ENCODE assay signal across 9 mouse cellular contexts in the genomic region with DNA sequence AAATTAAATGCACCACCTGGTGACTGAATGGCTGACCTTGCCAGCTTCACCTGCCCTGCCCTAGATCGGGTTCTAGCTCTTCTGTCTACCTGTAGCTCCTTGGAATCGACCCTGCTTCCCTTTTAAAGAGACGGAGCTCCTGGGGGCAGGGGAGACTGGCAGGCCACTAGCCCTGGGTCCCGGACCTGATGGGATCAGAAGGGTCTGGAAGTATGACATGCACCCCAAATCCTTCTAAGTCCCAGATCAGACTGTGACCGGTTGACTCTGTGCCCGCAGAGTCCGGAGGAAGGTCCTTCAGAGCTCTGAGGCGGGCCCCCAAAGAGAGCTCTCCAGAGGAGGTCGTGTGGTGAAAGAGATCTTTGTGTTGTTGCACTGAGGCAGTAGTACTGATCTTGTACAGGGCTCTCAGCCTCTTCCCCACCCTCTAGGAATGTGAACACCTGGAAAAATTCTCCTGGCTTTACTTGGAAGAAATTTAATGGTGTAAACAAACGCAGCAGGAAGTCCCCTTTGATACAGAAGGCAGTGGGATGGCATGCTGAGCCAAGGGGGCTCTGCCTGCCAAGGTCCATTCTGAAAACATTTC.
DNase-seq lines count a peak whose midpoint lies in the region; ATAC-seq and TF ChIP-seq lines count a peak whose summit lies in the region.
"Had no signal": no experiment of that assay in that cellular context is flagged by ENCODE, and none has a peak within 500 bp of the region (broad histone marks: within the 10 kb centered on the region; RNA-seq: fewer than 3 reads in every experiment).

No protein-coding gene starts in this region.

- intact Hi-C loops in left cerebral cortex, postnatal 36 days (cut with DNase I): no loop called here

- H3K27ac ChIP-seq in heart, embryonic 10.5 days: peak overlapping the region; percentile 82
- no peak overlapping the region for H3K27ac ChIP-seq in embryonic facial prominence, embryonic 12.5 days
- no peak overlapping the region for H3K27ac ChIP-seq in intestine, embryonic 14.5 days (ENCODE audit: low read depth)
- no peak overlapping the region for H3K27ac ChIP-seq in midbrain, postnatal 0 days (ENCODE audit: low read depth, low read length)

- TF ChIP-seq CTCF in midbrain, postnatal 0 days (IDR thresholded peaks at IDR 0.05): no peak

- H3K4me1 ChIP-seq in heart, embryonic 10.5 days: peaks cover 23% of the 10 kb centered on the region
- peaks cover 22% of the 10 kb centered on the region for H3K4me1 ChIP-seq in embryonic facial prominence, embryonic 12.5 days
- peaks cover 23% of the 10 kb centered on the region for H3K4me1 ChIP-seq in intestine, embryonic 14.5 days (replicated peaks; ENCODE audit: control insufficient read depth, insufficient read depth, low read length)
- peaks cover 5% of the 10 kb centered on the region for H3K4me1 ChIP-seq in midbrain, postnatal 0 days (ENCODE audit: insufficient read depth, low read length)

- H3K4me2 ChIP-seq in embryonic facial prominence, embryonic 12.5 days (replicated peaks): peak overlapping the region; percentile 50
- H3K4me2 ChIP-seq in intestine, embryonic 14.5 days (ENCODE audit: low read length): peak overlapping the region; percentile 57
- H3K4me2 ChIP-seq in midbrain, postnatal 0 days (ENCODE audit: low read depth, low read length, poor library complexity, severe bottlenecking): peak overlapping the region; percentile 56

- peaks cover 9% of the 10 kb centered on the region; the same call in 1 of the 2 replicates for H3K27me3 ChIP-seq in heart, embryonic 10.5 days (ENCODE audit: insufficient read depth, poor library complexity, severe bottlenecking)
- H3K27me3 ChIP-seq in embryonic facial prominence, embryonic 12.5 days: 0 out of 2 replicates have a peak, but pooled peaks cover 8% of the 10 kb centered on the region
- H3K27me3 ChIP-seq in intestine, embryonic 14.5 days (replicated peaks; ENCODE audit: control insufficient read depth, insufficient read depth, low read length): no peaks in the 10 kb centered on the region
- H3K27me3 ChIP-seq in midbrain, postnatal 0 days (ENCODE audit: insufficient read depth, low read length): no peaks in the 10 kb centered on the region

- ATAC-seq in embryonic facial prominence, embryonic 12.5 days (ENCODE audit: insufficient number of reproducible peaks, insufficient read depth, low FRiP score, low TSS enrichment): peak; percentile 67; the same call in 1 of the 2 replicates
- ATAC-seq in intestine, embryonic 14.5 days (replicated peaks; ENCODE audit: low FRiP score, low TSS enrichment, low read depth): 0 out of 2 replicates have a peak, but pooled peaks have one; percentile 28
- ATAC-seq in midbrain, postnatal 0 days (ENCODE audit: low FRiP score): peak; percentile 52; the same call in 1 of the 2 replicates

- DNase-seq in heart, embryonic 10.5 days (ENCODE audit: low spot score): no peak
- no peak for DNase-seq in heart, postnatal 4 days
- DNase-seq in intestine, embryonic 14.5 days (ENCODE audit: low spot score): no peak
- DNase-seq in midbrain, postnatal 0 days (ENCODE audit: low spot score): peak; percentile 35
- DNase-seq in ovary, postnatal 36 days (ENCODE audit: low spot score): no peak
- DNase-seq in left cerebral cortex, postnatal 36 days (ENCODE audit: low spot score in 2 of 2): no peak
- DNase-seq in right cerebral cortex, postnatal 14 days: no peak

- no peak overlapping the region for H3K9ac ChIP-seq in embryonic facial prominence, embryonic 12.5 days
- H3K9ac ChIP-seq in intestine, embryonic 14.5 days (ENCODE audit: low read length): no peak overlapping the region
- H3K9ac ChIP-seq in midbrain, postnatal 0 days (replicated peaks; ENCODE audit: low read length, poor library complexity, severe bottlenecking): no peak overlapping the region

- peak overlapping the region; percentile 54 for H3K4me3 ChIP-seq in heart, embryonic 10.5 days
- peak overlapping the region; percentile 15; the same call in 1 of the 2 replicates for H3K4me3 ChIP-seq in embryonic facial prominence, embryonic 12.5 days
- H3K4me3 ChIP-seq in intestine, embryonic 14.5 days (ENCODE audit: low read depth, low read length): peak overlapping the region; percentile 13
- H3K4me3 ChIP-seq in midbrain, postnatal 0 days (ENCODE audit: low read depth, low read length): peak overlapping the region; percentile 25
- H3K4me3 ChIP-seq: erythroblast, embryonic 14.5 days had no signal

- WGBS in heart, embryonic 10.5 days: 10% methylated on average over 10 of the region's 10 CpGs
- 6% methylated on average over 10 of the region's 10 CpGs for WGBS in embryonic facial prominence, embryonic 12.5 days
- WGBS in intestine, embryonic 14.5 days: 14% methylated on average over 10 of the region's 10 CpGs
- 8% methylated on average over 10 of the region's 10 CpGs for WGBS in midbrain, postnatal 0 days

- no peaks in the 10 kb centered on the region for H3K36me3 ChIP-seq in heart, embryonic 10.5 days
- H3K36me3 ChIP-seq in embryonic facial prominence, embryonic 12.5 days: no peaks in the 10 kb centered on the region
- no peaks in the 10 kb centered on the region for H3K36me3 ChIP-seq in intestine, embryonic 14.5 days (ENCODE audit: control insufficient read depth, insufficient read depth, low read length)
- no peaks in the 10 kb centered on the region for H3K36me3 ChIP-seq in midbrain, postnatal 0 days (ENCODE audit: insufficient read depth, low read length)

- no peaks in the 10 kb centered on the region for H3K9me3 ChIP-seq in heart, embryonic 10.5 days
- no peaks in the 10 kb centered on the region for H3K9me3 ChIP-seq in embryonic facial prominence, embryonic 12.5 days
- no peaks in the 10 kb centered on the region for H3K9me3 ChIP-seq in intestine, embryonic 14.5 days (ENCODE audit: control insufficient read depth, low read length)
- no peaks in the 10 kb centered on the region for H3K9me3 ChIP-seq in midbrain, postnatal 0 days (ENCODE audit: low read length)
